Mouse (Mus musculus) limb, embryonic 11.5 days (tissue): ENCODE results near the gene Adora1. TPM values are rescaled to one million over a fixed set of nuclear protein-coding genes. Genes with fewer than 3 reads are reported as not detected.
A peak's percentile ranks its signal among the peaks of the same experiment; 100 is the strongest.

Source experiments
- ATAC-seq: fragments of 200-750 bp; cut with Nextera tagmentation; 2 replicates; pipeline ENCODE4 v1.8.0; 2017; ENCODE audit warnings: low read depth; ENCODE audit not compliant: insufficient number of reproducible peaks, low FRiP score, low TSS enrichment
- DNase-seq: peaks from one replicate; pipeline ENCODE4 v3.0.0-alpha.2; 2015; ENCODE audit warnings: low spot score
- H3K27ac ChIP-seq: fragments of 300-500 bp; sonication (generic); replicated peaks from 2 replicates; pipeline ENCODE4 v1.5.1; 2014; ENCODE audit warnings: low read depth, mild to moderate bottlenecking, low read length
- H3K27me3 ChIP-seq: fragments of 300-500 bp; sonication (generic); 2 replicates; pipeline ENCODE4 v1.6.1; 2014; ENCODE audit warnings: mild to moderate bottlenecking, low read length, mixed read lengths; ENCODE audit not compliant: control insufficient read depth, insufficient read depth
- H3K36me3 ChIP-seq: fragments of 300-500 bp; sonication (generic); 2 replicates; pipeline ENCODE4 v1.6.1; 2014; ENCODE audit warnings: mild to moderate bottlenecking, low read length, moderate library complexity, mixed read lengths; ENCODE audit not compliant: control insufficient read depth, insufficient read depth
- H3K4me1 ChIP-seq: fragments of 300-500 bp; sonication (generic); 2 replicates; pipeline ENCODE4 v1.6.1; 2014; ENCODE audit warnings: low read length, mixed read lengths; ENCODE audit not compliant: control insufficient read depth, insufficient read depth
- H3K4me2 ChIP-seq: fragments of 300-500 bp; sonication (generic); 2 replicates; pipeline ENCODE4 v1.6.1; 2014; ENCODE audit warnings: low read depth, mild to moderate bottlenecking, moderate library complexity; ENCODE audit not compliant: severe bottlenecking
- H3K4me3 ChIP-seq: fragments of 300-500 bp; sonication (generic); 2 replicates; pipeline ENCODE4 v1.5.1; 2014; ENCODE audit warnings: low read depth, low read length
- H3K9ac ChIP-seq: fragments of 300-500 bp; sonication (generic); 2 replicates; pipeline ENCODE4 v1.6.1; 2014; ENCODE audit warnings: mild to moderate bottlenecking, low read length
- H3K9me3 ChIP-seq: fragments of 300-500 bp; sonication (generic); 2 replicates; pipeline ENCODE4 v1.6.1; 2016; ENCODE audit warnings: low read length; ENCODE audit not compliant: control insufficient read depth
- WGBS: fragments of 180-500 bp; shearing (Covaris S2); extraction: QIAGEN DNeasy Blood & Tissue Kit; methylation state at CpG from one replicate; pipeline ENCODE4 v1.1.7; 2014; 5-methylcytosine and 5-hydroxymethylcytosine counted together
- polyA plus RNA-seq: library from polyadenylated mRNA; unstranded; fragments of >200 nt; fragmentation: Nextera tagmentation; extraction: Ambion mirVana; gene quantifications from 2 replicates; pipeline ENCODE4 v1.2.1, GENCODE M21; 2014

The Adora1 gene
- polyA plus RNA-seq, 1 experiment from 2014 or later, result 0.88 TPM

DNA sequence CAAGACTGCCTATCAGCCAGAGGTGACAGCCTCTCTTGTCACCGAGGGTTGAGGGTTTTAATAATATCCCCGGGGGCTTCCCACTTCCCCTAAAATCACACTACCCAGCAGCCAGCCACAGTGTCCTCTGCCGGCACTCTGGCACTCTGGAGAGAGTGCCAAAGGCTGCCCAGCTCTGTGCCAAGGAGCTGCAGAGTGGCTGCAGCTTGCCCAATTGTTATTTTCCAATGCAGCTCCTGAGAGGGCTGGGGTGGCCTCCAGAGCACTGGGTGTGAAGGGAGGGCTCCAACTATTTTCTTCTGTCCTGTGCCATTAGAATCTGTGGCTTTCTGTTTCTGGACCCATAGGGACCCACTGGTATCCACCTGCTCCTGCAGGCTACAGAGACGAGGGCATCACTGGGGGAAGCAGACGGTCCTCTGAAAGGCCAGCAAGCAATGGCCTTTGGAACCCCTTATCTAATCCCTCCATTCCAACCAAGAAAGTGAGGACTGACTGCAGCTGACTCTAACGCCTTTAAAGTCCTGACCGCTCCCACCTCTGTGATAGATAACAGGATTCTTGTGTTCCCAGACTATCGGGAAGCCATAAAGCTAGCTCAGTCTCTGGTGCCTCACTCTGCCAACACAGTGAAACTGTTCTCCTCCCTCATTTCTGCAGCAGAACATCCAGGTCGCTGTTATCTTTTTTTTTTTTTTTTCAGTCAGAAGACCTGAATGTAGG, 29.8 kb downstream of the Adora1 start:
- no peak overlapping the region for H3K4me2 ChIP-seq
- no peak overlapping the region for H3K9ac ChIP-seq
- no peaks in the 10 kb centered on the region for H3K9me3 ChIP-seq
- no peaks in the 10 kb centered on the region for H3K27me3 ChIP-seq
- peaks cover 6% of the 10 kb centered on the region; the same call in 1 of the 2 replicates for H3K4me1 ChIP-seq
- H3K36me3 ChIP-seq, result no peaks in the 10 kb centered on the region
- ATAC-seq (no peak), DNase-seq (no peak)
- H3K27ac ChIP-seq, result no peak overlapping the region
- WGBS, result 35% methylated on average over 9 of the region's 9 CpGs
- H3K4me3 ChIP-seq, result no peak overlapping the region

DNA sequence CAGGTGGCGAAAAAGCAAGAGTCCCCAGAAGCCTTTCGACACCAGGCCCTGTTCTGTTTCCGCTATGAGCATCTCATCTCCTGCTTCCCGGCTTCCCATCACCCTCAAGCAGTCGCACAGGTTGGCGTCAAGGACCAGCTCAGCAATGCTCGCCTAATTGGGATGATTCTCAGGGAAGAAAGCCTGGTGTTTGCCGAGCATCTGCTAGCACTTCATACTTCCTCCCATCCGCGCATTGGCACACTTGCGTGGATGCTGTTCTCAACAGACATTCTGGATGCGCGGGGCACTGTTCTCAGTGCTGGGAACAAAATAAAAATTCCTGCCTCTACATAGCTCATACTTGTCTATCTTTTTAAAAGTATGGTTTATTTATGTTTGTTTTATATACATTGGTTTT, 31.0 kb downstream of the Adora1 start:
- Histone ChIP-seq H3K36me3 (no peaks in the 10 kb centered on the region), H3K4me3 (no peak overlapping the region), H3K9me3 (no peaks in the 10 kb centered on the region), H3K4me2 (no peak overlapping the region), H3K9ac (no peak overlapping the region), H3K4me1 (peaks cover 6% of the 10 kb centered on the region; the same call in 1 of the 2 replicates), H3K27me3 (no peaks in the 10 kb centered on the region), H3K27ac (no peak overlapping the region)
- WGBS, result 88% methylated on average over 13 of the region's 13 CpGs
- ATAC-seq (no peak), DNase-seq (no peak)

DNA sequence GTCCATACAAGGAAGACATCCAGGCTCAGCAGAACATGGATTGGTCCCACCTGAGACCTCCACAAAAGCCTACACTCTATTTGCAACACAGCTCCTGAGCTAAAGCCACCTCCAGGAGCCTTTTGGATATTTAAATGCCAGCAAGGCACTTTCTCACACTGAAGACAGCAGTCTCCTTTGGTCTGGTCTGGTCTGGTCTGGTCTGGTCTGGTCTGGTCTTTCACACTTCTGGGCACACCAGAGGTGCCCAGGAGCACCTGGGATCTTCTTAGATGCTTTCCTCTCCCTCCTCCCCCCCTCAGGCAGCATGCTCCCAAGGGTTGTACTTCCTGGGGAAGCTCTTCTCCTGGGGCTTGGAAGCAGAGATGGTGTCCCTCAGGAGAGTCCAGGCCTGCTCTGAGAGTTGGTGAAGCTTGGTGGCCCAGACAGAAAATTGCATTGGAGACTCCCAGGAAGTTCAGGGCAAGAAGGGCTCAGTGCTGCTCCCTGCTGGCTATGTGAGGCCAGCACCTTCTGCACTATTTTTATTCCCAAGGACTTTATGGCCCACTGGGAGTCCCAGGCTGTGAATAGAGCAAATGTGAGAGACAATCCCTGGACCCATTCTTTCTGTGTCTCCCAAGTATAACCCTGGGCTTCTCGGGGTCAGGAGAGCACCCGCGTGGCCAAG, 33.3 kb downstream of the Adora1 start:
- Histone ChIP-seq H3K36me3 (no peaks in the 10 kb centered on the region), H3K9ac (no peak overlapping the region), H3K4me3 (no peak overlapping the region), H3K27ac (no peak overlapping the region), H3K9me3 (no peaks in the 10 kb centered on the region), H3K27me3 (no peaks in the 10 kb centered on the region), H3K4me1 (peaks cover 6% of the 10 kb centered on the region; the same call in 1 of the 2 replicates), H3K4me2 (no peak overlapping the region)
- ATAC-seq (no peak), DNase-seq (peak; percentile 58)
- WGBS, result 46% methylated on average over 3 of the region's 3 CpGs

GRCm38 (mm10) chr1:134200998-134201686, 34.1 kb downstream of the Adora1 start:
- no peak for DNase-seq
- ATAC-seq, result no peak
- H3K4me2 ChIP-seq, result no peak overlapping the region
- H3K4me1 ChIP-seq, result peaks cover 5% of the 10 kb centered on the region
- 89% methylated on average over 6 of the region's 6 CpGs for WGBS
- no peak overlapping the region for H3K9ac ChIP-seq
- no peaks in the 10 kb centered on the region for H3K27me3 ChIP-seq
- no peaks in the 10 kb centered on the region for H3K36me3 ChIP-seq
- no peaks in the 10 kb centered on the region for H3K9me3 ChIP-seq
- no peak overlapping the region for H3K4me3 ChIP-seq
- no peak overlapping the region for H3K27ac ChIP-seq

DNA sequence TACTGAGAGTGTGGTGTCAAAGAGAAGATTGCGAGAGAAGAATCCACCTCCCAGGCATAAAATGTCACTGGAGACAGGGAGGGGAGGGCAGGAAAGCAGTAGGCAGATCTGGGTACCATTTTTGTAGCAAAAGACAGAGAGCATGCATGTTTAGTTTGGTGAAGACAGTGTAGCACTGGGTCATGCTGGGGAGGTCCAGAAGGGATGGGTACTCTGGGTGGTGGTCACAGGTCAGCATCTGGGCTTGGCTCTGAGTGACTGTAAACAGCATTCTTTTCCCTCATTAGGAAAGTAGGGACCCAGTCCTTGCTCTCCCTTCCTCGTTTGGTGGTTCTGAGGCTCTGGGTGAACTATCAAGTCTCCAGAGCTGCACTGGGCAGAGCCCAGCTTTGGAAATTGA, 34.8 kb downstream of the Adora1 start:
- Histone ChIP-seq H3K27ac (no peak overlapping the region), H3K4me1 (peaks cover 10% of the 10 kb centered on the region), H3K9ac (no peak overlapping the region), H3K4me2 (no peak overlapping the region), H3K4me3 (no peak overlapping the region), H3K27me3 (no peaks in the 10 kb centered on the region), H3K9me3 (no peaks in the 10 kb centered on the region), H3K36me3 (no peaks in the 10 kb centered on the region)
- WGBS, result 51% methylated on average over 2 of the region's 2 CpGs
- DNase-seq (no peak), ATAC-seq (no peak)

DNA sequence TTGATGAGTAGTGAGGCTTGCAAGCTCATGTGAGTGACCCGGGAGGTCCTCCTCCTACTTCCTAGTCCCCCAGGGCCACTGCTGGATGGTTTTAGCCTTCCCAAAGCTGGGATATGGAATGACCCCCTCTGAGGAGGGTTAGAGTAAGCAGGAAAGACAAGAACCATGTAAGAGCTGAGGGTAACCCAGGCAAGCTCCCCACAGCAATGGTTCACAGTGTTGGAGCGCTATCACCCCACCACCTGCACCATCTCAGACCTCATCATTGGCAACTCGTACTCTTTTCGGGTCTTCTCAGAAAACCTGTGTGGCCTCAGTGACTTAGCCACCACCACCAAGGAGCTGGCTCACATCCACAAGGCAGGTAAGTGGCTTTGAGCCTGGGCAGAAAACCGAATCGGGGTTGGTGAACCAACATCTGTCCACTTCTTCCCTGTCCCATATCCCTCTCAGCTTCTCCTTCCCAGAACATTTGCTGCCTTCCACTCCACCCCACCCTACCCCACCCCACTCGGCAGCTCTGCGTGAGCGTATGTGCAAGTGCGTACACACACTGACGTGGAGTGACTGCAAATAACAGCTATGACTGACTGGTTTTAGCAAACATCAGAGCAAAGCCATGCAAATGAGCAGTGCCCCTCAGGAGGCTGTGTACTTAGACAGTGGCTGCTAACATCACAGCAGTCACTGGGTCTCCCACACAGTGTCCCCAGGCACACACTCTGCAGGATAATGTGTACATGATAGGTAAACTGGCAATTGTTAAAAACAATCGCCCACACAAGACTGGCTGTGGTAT, 36.8 kb downstream of the Adora1 start:
- 88% methylated on average over 12 of the region's 12 CpGs for WGBS
- Histone ChIP-seq H3K4me2 (no peak overlapping the region), H3K9ac (no peak overlapping the region), H3K4me1 (peaks cover 29% of the 10 kb centered on the region), H3K36me3 (no peaks in the 10 kb centered on the region), H3K27ac (no peak overlapping the region), H3K27me3 (no peaks in the 10 kb centered on the region), H3K4me3 (no peak overlapping the region), H3K9me3 (no peaks in the 10 kb centered on the region)
- no peak for ATAC-seq
- no peak for DNase-seq

DNA sequence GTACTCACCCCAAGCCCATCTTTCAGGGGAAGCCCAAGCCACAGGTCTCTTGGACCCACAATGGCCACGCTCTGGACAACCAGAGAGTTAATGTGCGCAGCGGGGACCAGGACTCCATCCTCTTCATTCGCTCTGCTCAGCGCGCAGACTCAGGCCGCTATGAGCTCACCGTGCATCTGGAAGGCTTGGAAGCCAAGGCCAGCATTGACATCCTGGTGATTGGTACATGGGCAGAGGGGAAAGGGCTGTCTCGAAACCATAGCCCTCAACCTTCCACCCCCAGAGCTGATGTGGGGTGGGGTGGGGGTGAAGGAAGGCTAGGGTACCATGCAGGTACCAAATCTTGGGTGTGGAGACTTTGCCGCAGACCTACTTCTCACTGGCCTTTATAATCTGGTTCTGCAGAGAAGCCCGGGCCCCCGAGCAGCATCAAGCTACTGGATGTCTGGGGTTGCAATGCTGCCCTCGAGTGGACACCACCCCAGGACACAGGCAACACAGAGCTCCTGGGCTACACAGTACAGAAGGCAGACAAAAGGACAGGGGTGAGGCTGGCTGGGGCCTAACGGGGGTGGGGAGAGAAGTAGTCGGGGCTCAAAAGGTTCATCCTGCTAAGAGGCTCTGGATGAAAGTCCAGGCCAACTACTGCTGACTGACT, 37.8 kb downstream of the Adora1 start:
- no peak overlapping the region for H3K27ac ChIP-seq
- WGBS, result 83% methylated on average over 15 of the region's 15 CpGs
- H3K4me1 ChIP-seq, result peaks cover 35% of the 10 kb centered on the region
- H3K4me2 ChIP-seq, result no peak overlapping the region
- no peak for ATAC-seq
- no peak for DNase-seq
- H3K4me3 ChIP-seq, result no peak overlapping the region
- H3K36me3 ChIP-seq, result no peaks in the 10 kb centered on the region
- no peaks in the 10 kb centered on the region for H3K9me3 ChIP-seq
- H3K9ac ChIP-seq, result no peak overlapping the region
- no peaks in the 10 kb centered on the region for H3K27me3 ChIP-seq

DNA sequence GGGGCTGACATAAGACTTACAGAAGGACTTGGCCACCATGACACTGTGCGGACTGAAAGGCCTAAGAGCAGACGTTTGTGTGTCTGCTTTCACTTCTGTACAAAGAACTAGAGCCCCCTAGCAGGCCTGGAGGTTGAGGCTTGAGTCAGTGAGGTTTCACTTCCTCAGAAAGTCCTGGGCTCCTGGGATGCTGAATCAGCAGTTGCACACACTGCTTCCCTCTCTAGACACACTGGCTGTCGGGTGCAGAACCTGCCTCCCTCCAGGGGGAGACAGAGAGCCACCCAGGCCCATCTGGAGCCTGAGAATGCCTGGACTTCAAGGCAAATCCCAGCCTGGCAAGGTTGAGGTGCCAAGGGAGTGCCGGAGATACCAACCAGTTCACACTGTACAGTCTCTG, 38.8 kb downstream of the Adora1 start:
- no peaks in the 10 kb centered on the region for H3K9me3 ChIP-seq
- H3K9ac ChIP-seq, result no peak overlapping the region
- H3K27ac ChIP-seq, result no peak overlapping the region
- no peak overlapping the region for H3K4me2 ChIP-seq
- DNase-seq (no peak), ATAC-seq (no peak)
- H3K36me3 ChIP-seq, result no peaks in the 10 kb centered on the region
- WGBS, result 67% methylated on average over 4 of the region's 4 CpGs
- peaks cover 35% of the 10 kb centered on the region for H3K4me1 ChIP-seq
- H3K4me3 ChIP-seq, result no peak overlapping the region
- no peaks in the 10 kb centered on the region for H3K27me3 ChIP-seq
